Mouse (Mus musculus): ENCODE data around the gene Pllp. TPM values are rescaled to one million over a fixed set of nuclear protein-coding genes. Genes with fewer than 3 reads are reported as not detected.
A peak's percentile ranks its signal among the peaks of the same experiment; 100 is the strongest.

Gene Pllp
- polyA plus RNA-seq, 1 experiment from 2014 or later, result 12.1 TPM

GRCm38 (mm10) chr8:94674384-94674783 is 21.7 kb downstream of the Pllp start:
- no peaks in the 10 kb centered on the region for H3K9me3 ChIP-seq (replicated peaks)
- H3K9ac ChIP-seq, result no peak overlapping the region
- no peak overlapping the region for H3K4me3 ChIP-seq (replicated peaks)
- 69% methylated on average over 5 of the region's 5 CpGs for WGBS
- H3K27me3 ChIP-seq, result no peaks in the 10 kb centered on the region
- no peaks in the 10 kb centered on the region; the same call in 1 of the 2 replicates for H3K4me1 ChIP-seq
- no peak overlapping the region for H3K4me2 ChIP-seq
- ATAC-seq (replicated peaks; ENCODE audit: low FRiP score), result no peak
- peak overlapping the region; percentile 45; the same call in 1 of the 2 replicates for H3K27ac ChIP-seq
- H3K36me3 ChIP-seq, result peaks cover 54% of the 10 kb centered on the region

GRCm38 (mm10) chr8:94666456-94667308 is 29.4 kb downstream of the Pllp start, which contains the start of gene Arl2bp:
TSS of gene Arl2bp (plus strand) at chr8:94666600.
- Histone ChIP-seq H3K27ac (peak within 1 kb of the TSS; percentile 81), H3K36me3 (peaks cover 34% of the 10 kb centered on the region), H3K4me2 (peak within 1 kb of the TSS; percentile 77), H3K27me3 (no peaks in the 10 kb centered on the region), H3K4me3 (replicated peaks) (peak within 1 kb of the TSS; percentile 90), H3K4me1 (peaks cover 14% of the 10 kb centered on the region), H3K9me3 (replicated peaks) (no peaks in the 10 kb centered on the region), H3K9ac (peak within 1 kb of the TSS; percentile 79)
- under 1% methylated on average over 74 of the region's 74 CpGs for WGBS
- ATAC-seq (replicated peaks; ENCODE audit: low FRiP score), result peak; percentile 99

- H3K4me2 ChIP-seq, result no peak overlapping the region
- no peak for ATAC-seq (replicated peaks; ENCODE audit: low FRiP score)
- WGBS, result 72% methylated on average over 2 of the region's 2 CpGs
- no peaks in the 10 kb centered on the region for H3K27me3 ChIP-seq
- H3K27ac ChIP-seq, result no peak overlapping the region
- H3K9me3 ChIP-seq (replicated peaks), result no peaks in the 10 kb centered on the region
- peaks cover 20% of the 10 kb centered on the region for H3K36me3 ChIP-seq
- H3K9ac ChIP-seq, result no peak overlapping the region
- H3K4me3 ChIP-seq (replicated peaks), result no peak overlapping the region
- H3K4me1 ChIP-seq, result peaks cover 14% of the 10 kb centered on the region
These were observed 31.4 kb downstream of the Pllp start for GRCm38 (mm10) chr8:94664722-94665121.

DNA sequence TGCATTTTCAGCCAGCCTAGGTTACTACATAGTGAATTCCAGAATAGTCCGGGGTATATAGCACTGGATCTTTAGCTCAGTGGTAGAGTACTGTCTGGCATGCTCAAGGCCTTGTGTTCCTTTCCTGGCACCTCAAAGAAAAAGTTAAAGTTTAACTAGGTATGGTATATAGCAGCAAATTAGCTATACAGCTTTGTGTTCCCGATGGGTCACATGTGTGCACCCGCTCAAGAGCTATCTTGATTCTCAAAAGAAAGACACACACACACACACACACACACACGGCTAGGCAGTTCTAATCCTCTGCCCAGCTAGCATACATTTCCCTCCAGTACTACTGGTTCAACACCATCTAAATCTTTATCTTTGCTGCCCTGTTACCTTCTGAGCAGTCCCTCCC is 35.7 kb downstream of the Pllp start:
- ATAC-seq (replicated peaks; ENCODE audit: low FRiP score), result 0 out of 2 replicates have a peak, but pooled peaks have one; percentile 40
- Histone ChIP-seq H3K27me3 (no peaks in the 10 kb centered on the region), H3K4me1 (no peaks in the 10 kb centered on the region), H3K36me3 (peaks cover 39% of the 10 kb centered on the region), H3K4me2 (no peak overlapping the region), H3K9me3 (replicated peaks) (no peaks in the 10 kb centered on the region), H3K4me3 (replicated peaks) (no peak overlapping the region), H3K27ac (no peak overlapping the region), H3K9ac (no peak overlapping the region)
- 77% methylated on average over 4 of the region's 4 CpGs for WGBS

GRCm38 (mm10) chr8:94658031-94658430 is 38.0 kb downstream of the Pllp start:
- Histone ChIP-seq H3K4me1 (no peaks in the 10 kb centered on the region), H3K9ac (no peak overlapping the region), H3K9me3 (replicated peaks) (no peaks in the 10 kb centered on the region), H3K4me2 (no peak overlapping the region), H3K4me3 (replicated peaks) (no peak overlapping the region), H3K27ac (no peak overlapping the region), H3K27me3 (no peaks in the 10 kb centered on the region), H3K36me3 (peaks cover 59% of the 10 kb centered on the region)
- no peak for ATAC-seq (replicated peaks; ENCODE audit: low FRiP score)
- WGBS, result 94% methylated on average over 2 of the region's 2 CpGs

DNA sequence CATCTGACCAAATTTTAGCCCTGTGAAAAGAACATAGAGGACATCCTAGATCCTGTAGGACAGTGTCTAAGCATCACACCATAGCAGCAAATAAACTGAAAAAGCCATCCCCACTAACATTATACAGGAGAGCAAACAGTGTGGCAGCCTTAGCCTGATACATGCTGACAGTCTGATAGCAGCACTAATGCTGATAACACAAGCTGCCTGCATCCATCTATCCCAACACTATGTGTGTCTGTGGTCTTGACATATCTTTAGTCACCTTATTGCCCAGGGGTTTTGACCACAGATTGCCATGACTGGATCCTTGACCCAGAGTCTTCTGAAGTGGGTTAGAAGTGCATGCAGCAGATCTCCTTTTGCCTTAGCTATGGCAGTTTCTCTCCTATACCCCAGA is 41.1 kb downstream of the Pllp start:
- no peak overlapping the region for H3K9ac ChIP-seq
- H3K27me3 ChIP-seq, result no peaks in the 10 kb centered on the region
- H3K4me1 ChIP-seq, result no peaks in the 10 kb centered on the region
- no peak overlapping the region for H3K4me2 ChIP-seq
- no peaks in the 10 kb centered on the region for H3K9me3 ChIP-seq (replicated peaks)
- no peak for ATAC-seq (replicated peaks; ENCODE audit: low FRiP score)
- H3K27ac ChIP-seq, result no peak overlapping the region
- H3K36me3 ChIP-seq, result peaks cover 83% of the 10 kb centered on the region
- H3K4me3 ChIP-seq (replicated peaks), result no peak overlapping the region

DNA sequence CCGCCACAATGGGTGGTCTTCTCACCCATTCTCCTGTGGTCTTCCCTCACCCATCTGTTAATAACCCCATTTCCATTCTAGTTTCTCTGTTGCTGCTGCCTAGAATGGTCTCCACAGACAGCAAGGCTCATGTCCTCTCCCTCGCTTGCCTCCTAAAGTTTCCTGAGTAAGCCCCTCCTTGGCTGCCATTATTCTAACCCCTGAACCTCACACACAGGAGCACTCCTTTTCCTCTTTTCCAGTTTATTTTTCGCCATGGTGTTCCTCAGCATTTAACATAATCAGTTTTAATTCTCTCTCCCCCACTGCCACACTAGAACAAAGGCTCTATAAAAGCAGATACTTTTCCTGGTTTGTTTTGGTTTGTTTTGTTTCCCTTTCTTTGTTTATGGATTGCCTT is 43.1 kb downstream of the Pllp start:
- Histone ChIP-seq H3K9ac (no peak overlapping the region), H3K9me3 (replicated peaks) (no peaks in the 10 kb centered on the region), H3K4me2 (no peak overlapping the region), H3K36me3 (peaks cover 84% of the 10 kb centered on the region), H3K27ac (no peak overlapping the region), H3K4me1 (no peaks in the 10 kb centered on the region), H3K4me3 (replicated peaks) (no peak overlapping the region), H3K27me3 (no peaks in the 10 kb centered on the region)
- WGBS, result 92% methylated on average over 3 of the region's 3 CpGs
- no peak for ATAC-seq (replicated peaks; ENCODE audit: low FRiP score)

GRCm38 (mm10) chr8:94649496-94649895 is 46.6 kb downstream of the Pllp start:
- Histone ChIP-seq H3K4me2 (no peak overlapping the region), H3K36me3 (peaks cover 81% of the 10 kb centered on the region)

GRCm38 (mm10) chr8:94646165-94646564 is 49.9 kb downstream of the Pllp start:
- H3K4me1 ChIP-seq, result no peaks in the 10 kb centered on the region
- H3K4me2 ChIP-seq, result no peak overlapping the region
- H3K4me3 ChIP-seq (replicated peaks), result no peak overlapping the region
- no peak for ATAC-seq (replicated peaks; ENCODE audit: low FRiP score)
- peaks cover 79% of the 10 kb centered on the region for H3K36me3 ChIP-seq
- WGBS, result 91% methylated on average over 3 of the region's 3 CpGs
- no peak overlapping the region for H3K27ac ChIP-seq
- H3K9me3 ChIP-seq (replicated peaks), result no peaks in the 10 kb centered on the region
- H3K27me3 ChIP-seq, result no peaks in the 10 kb centered on the region
- H3K9ac ChIP-seq, result no peak overlapping the region

More at GRCm38 (mm10) chr8:94649496-94649895, 46.6 kb downstream of the Pllp start:
- ATAC-seq (replicated peaks; ENCODE audit: low FRiP score), result no peak
- Histone ChIP-seq H3K27ac (no peak overlapping the region), H3K9me3 (replicated peaks) (no peaks in the 10 kb centered on the region), H3K4me1 (no peaks in the 10 kb centered on the region), H3K4me3 (replicated peaks) (no peak overlapping the region), H3K9ac (no peak overlapping the region), H3K27me3 (no peaks in the 10 kb centered on the region)
- 75% methylated on average over 3 of the region's 3 CpGs for WGBS

- 65% methylated on average over 1 of the region's 1 CpGs for WGBS
- no peaks in the 10 kb centered on the region for H3K27me3 ChIP-seq
- no peak for ATAC-seq (replicated peaks; ENCODE audit: low FRiP score)
- H3K9ac ChIP-seq, result no peak overlapping the region
- no peaks in the 10 kb centered on the region for H3K4me1 ChIP-seq
- peaks cover 81% of the 10 kb centered on the region for H3K36me3 ChIP-seq
- no peaks in the 10 kb centered on the region for H3K9me3 ChIP-seq (replicated peaks)
- H3K27ac ChIP-seq, result no peak overlapping the region
- no peak overlapping the region for H3K4me2 ChIP-seq
- no peak overlapping the region for H3K4me3 ChIP-seq (replicated peaks)
These were observed 50.9 kb downstream of the Pllp start for GRCm38 (mm10) chr8:94645202-94645601.

DNA sequence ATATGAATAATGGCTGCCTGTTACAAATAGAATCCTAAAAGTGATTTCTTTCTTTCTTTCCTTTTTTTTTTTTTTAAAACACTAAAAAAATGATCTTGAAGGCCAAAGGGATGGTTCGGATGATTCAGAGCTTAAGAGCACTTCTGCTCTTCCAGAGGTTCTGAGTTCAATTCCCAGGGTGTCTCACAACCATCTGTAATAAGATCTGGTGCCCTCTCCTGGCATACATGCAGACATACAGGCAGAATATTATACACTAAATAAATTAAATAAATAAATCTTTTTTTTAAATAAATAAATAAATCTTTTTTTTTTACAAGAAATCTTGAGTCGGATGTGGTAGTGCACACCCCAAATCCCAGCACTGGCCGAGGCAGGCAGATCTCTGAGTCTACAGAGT is 54.1 kb downstream of the Pllp start:
- ATAC-seq (replicated peaks; ENCODE audit: low FRiP score), result no peak
- Histone ChIP-seq H3K9me3 (replicated peaks) (no peaks in the 10 kb centered on the region), H3K27me3 (no peaks in the 10 kb centered on the region), H3K4me2 (no peak overlapping the region), H3K4me1 (no peaks in the 10 kb centered on the region), H3K9ac (no peak overlapping the region), H3K36me3 (peaks cover 91% of the 10 kb centered on the region), H3K4me3 (replicated peaks) (no peak overlapping the region), H3K27ac (no peak overlapping the region)
- WGBS, result 88% methylated on average over 3 of the region's 3 CpGs

DNA sequence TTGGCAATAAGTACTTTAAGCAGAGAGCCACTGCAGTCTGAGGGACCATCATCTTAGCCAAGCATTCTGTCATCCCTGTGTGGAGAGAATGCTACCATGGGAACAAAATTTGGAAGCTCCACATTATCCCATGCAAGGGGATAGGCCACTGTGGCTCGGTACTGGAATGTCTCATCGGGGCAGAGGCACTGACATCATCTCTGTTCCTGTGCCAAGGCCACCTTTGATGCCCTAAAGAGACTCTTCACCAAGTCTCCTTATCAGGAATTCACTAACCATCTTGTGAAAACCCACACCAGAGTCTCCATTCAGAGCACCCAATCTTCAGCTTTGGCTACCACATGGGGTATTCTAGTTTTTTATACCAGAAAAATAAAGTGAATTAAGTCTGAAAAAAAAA is 54.9 kb downstream of the Pllp start:
- no peak overlapping the region for H3K9ac ChIP-seq
- ATAC-seq (replicated peaks; ENCODE audit: low FRiP score), result no peak
- H3K4me3 ChIP-seq (replicated peaks), result no peak overlapping the region
- H3K36me3 ChIP-seq, result peaks cover 91% of the 10 kb centered on the region
- no peak overlapping the region for H3K4me2 ChIP-seq
- H3K27me3 ChIP-seq, result no peaks in the 10 kb centered on the region
- no peaks in the 10 kb centered on the region for H3K4me1 ChIP-seq
- no peak overlapping the region for H3K27ac ChIP-seq
- WGBS, result 90% methylated on average over 2 of the region's 2 CpGs
- no peaks in the 10 kb centered on the region for H3K9me3 ChIP-seq (replicated peaks)

DNA sequence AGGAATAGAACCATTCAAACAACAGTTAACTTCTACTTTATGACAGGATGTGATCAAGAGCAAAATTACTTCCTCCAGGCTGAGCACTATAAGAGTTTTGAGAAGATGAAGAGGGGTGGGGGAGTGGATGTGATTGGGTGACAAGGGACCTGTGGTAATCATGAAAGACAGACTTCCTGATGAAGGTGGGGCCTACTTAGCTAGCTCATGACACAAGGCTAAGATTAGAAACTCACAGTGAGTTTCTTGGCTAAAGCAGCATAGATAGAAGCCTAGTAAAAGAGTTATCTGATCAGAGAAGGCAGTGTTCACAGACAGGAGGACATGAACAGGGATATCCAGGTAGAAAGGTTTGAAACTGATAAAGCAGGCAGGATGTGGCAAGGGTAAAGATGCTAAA is 61.9 kb downstream of the Pllp start:
- Histone ChIP-seq H3K9ac (no peak overlapping the region), H3K27ac (no peak overlapping the region), H3K4me2 (no peak overlapping the region), H3K9me3 (replicated peaks) (no peaks in the 10 kb centered on the region), H3K4me1 (no peaks in the 10 kb centered on the region), H3K36me3 (peaks cover 90% of the 10 kb centered on the region), H3K4me3 (replicated peaks) (no peak overlapping the region), H3K27me3 (no peaks in the 10 kb centered on the region)
- no peak for ATAC-seq (replicated peaks; ENCODE audit: low FRiP score)

Measured in kidney, embryonic 15.5 days (tissue).